Mouse (Mus musculus) heart, postnatal 0 days (tissue): Measurements from ENCODE around the gene Specc1l.

Source experiments
- CTCF ChIP-seq: IDR thresholded peaks from 2 replicates; pipeline ENCODE4 v1.5.1; 2016; ENCODE audit warnings: antibody characterized with exemption, control low read depth, low read depth
- EP300 ChIP-seq: IDR thresholded peaks from 2 replicates; pipeline ENCODE4 v1.6.1; 2016; ENCODE audit warnings: antibody characterized with exemption, low read depth

GRCm38 (mm10) chr10:75290650-75291049 lies 78.8 kb downstream of the Specc1l start:
- TF ChIP-seq CTCF (no peak), EP300 (no peak)
